Mouse (Mus musculus) spleen, adult 2 months (tissue): ENCODE data around the gene Mrps22.

Experiments
- CTCF ChIP-seq: fragments of 200-500 bp; IDR thresholded peaks from 2 replicates; pipeline ENCODE4 v1.5.1; 2011; ENCODE audit warnings: mild to moderate bottlenecking, inconsistent platforms; ENCODE audit not compliant: insufficient read depth, insufficient read length, insufficient replicate concordance; ENCODE audit errors: extremely low read depth
- POLR2A ChIP-seq: fragments of 200-500 bp; IDR thresholded peaks from 2 replicates; pipeline ENCODE4 v1.6.1; 2011; ENCODE audit warnings: low read depth, low read length, inconsistent platforms

DNA sequence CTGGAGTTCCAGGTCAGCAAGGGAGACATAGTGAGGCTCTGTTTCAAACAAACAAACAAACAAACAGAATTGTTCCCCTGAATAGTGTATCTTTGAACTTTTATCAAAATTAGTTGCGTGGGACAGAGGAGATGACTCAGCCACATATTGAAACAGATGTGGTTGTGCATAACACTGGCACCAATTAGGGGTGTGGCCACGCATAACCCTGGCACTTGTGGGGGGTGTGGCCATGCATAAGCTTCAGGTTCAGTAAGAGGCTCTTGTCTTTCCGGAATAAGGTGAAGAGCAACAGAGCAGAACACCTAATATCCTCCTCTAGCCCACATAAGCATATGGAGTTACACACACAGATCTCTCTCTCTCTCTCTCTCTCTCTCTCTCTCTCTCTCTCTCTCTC lies 57.4 kb downstream of the Mrps22 start:
- no peak for TF ChIP-seq POLR2A
- TF ChIP-seq CTCF: no peak
